Mouse (Mus musculus): ENCODE data around the gene A230050P20Rik. TPM values are rescaled to one million over a fixed set of nuclear protein-coding genes. Genes with fewer than 3 reads are reported as not detected.

A230050P20Rik gene
- polyA plus RNA-seq, 1 experiment from 2014 or later, result 3.1 TPM

GRCm38 (mm10) chr9:20888386-20888765, 19.9 kb downstream of the A230050P20Rik start:
- peak; percentile 28; the same call in 1 of the 2 replicates for ATAC-seq (ENCODE audit: insufficient number of reproducible peaks, insufficient read depth, low FRiP score, low TSS enrichment, low read depth)
- H3K9ac ChIP-seq (replicated peaks), result peak overlapping the region; percentile 85
- WGBS, result 0% methylated on average over 30 of the region's 30 CpGs
- H3K27ac ChIP-seq, result peak overlapping the region; percentile 93
- H3K4me3 ChIP-seq (replicated peaks), result peak overlapping the region; percentile 94
- peaks cover 6% of the 10 kb centered on the region; the same call in 1 of the 2 replicates for H3K9me3 ChIP-seq
- no peaks in the 10 kb centered on the region for H3K27me3 ChIP-seq
- peaks cover 5% of the 10 kb centered on the region for H3K4me1 ChIP-seq (replicated peaks)
- H3K36me3 ChIP-seq, result peaks cover 43% of the 10 kb centered on the region
- peak overlapping the region; percentile 73 for H3K4me2 ChIP-seq

DNA sequence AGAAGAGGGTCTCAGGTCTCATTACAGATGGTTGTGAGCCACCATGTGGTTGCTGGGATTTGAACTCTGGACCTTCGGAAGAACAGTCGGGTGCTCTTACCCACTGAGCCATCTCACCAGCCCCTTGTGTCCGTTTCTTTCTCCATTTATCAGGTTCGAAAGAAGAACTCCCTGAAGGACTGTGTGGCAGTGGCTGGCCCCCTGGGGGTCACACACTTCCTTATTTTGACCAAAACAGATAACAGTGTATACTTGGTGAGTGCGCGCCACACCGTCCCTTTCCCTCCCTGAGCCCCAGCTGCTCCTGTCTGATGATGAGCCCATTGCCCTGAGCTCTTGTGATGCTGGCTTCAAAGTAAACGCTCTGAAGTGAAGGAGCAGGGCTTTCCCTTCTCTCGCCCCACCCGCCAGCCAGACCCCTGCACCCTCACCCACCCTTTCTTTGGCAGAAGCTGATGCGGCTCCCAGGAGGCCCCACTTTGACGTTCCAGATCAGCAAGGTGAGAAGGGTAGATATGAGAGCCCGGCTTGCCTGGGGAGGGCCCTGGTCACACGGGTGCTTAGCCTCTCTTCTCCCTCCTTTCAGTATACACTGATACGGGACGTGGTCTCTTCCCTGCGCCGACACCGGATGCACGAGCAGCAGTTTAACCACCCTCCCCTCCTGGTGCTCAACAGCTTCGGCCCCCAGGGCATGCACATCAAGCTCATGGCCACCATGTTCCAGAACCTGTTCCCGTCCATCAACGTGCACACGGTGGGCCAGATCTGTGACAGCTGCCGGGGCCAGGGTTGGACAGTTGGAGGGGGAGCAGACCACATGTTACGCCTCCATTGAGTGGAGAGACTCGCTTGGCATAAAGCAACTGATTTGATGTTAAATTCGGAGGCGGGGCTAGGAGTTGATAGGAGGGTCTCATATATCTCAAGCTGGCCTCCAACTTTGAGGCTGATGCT, 21.0 kb downstream of the A230050P20Rik start:
- no peak for ATAC-seq (ENCODE audit: insufficient number of reproducible peaks, insufficient read depth, low FRiP score, low TSS enrichment, low read depth)
- H3K36me3 ChIP-seq, result peaks cover 53% of the 10 kb centered on the region
- H3K27me3 ChIP-seq, result no peaks in the 10 kb centered on the region
- peaks cover 6% of the 10 kb centered on the region; the same call in 1 of the 2 replicates for H3K9me3 ChIP-seq
- H3K4me3 ChIP-seq (replicated peaks), result peak overlapping the region; percentile 94
- H3K27ac ChIP-seq, result no peak overlapping the region
- 85% methylated on average over 29 of the region's 29 CpGs for WGBS
- peak overlapping the region; percentile 73 for H3K4me2 ChIP-seq
- peaks cover 5% of the 10 kb centered on the region for H3K4me1 ChIP-seq (replicated peaks)
- no peak overlapping the region; the same call in 1 of the 2 replicates for H3K9ac ChIP-seq (replicated peaks)

GRCm38 (mm10) chr9:20890411-20890810, 22.0 kb downstream of the A230050P20Rik start:
- H3K9ac ChIP-seq (replicated peaks), result no peak overlapping the region
- no peak overlapping the region for H3K4me2 ChIP-seq
- peaks cover 5% of the 10 kb centered on the region for H3K4me1 ChIP-seq (replicated peaks)
- H3K9me3 ChIP-seq, result no peaks in the 10 kb centered on the region
- H3K36me3 ChIP-seq, result peaks cover 63% of the 10 kb centered on the region
- H3K27ac ChIP-seq, result no peak overlapping the region
- no peak overlapping the region for H3K4me3 ChIP-seq (replicated peaks)
- no peak for ATAC-seq (ENCODE audit: insufficient number of reproducible peaks, insufficient read depth, low FRiP score, low TSS enrichment, low read depth)
- no peaks in the 10 kb centered on the region for H3K27me3 ChIP-seq
- 94% methylated on average over 5 of the region's 5 CpGs for WGBS

DNA sequence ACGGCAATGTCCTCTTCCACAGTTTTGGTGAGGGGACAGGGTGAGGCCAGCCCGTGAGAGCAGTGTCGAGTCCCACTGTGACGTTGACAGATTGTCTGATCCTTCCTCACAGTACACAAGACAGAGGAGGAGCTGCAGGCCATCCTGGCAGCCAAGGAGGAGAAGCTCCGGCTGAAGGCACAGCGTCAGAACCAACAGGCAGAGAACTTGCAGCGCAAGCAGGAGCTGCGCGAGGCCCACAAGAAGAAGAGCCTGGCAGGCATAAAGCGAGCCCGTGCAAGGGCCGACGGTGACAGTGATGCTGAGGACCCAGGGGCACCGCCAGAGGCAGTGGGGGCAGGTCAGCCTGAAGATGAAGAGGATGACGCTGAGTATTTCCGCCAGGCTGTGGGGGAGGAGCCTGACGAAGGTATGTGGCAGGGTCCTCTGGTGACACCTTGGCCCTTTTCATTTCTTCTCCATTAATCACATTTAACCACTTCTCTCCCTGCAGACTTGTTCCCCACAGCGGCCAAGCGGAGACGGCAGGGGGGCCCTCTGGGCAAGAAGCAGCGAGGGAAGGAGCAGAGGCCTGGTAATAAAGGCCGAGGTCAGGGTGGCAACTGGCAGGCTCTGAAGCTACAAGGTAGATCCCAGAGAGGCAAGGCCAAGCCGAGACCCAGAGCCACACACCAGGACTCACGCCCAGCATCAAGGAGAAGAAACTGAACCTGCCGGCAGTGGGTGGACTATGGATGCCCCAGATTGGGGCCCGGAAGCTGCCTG, 23.1 kb downstream of the A230050P20Rik start:
- H3K4me3 ChIP-seq (replicated peaks), result no peak overlapping the region
- ATAC-seq (ENCODE audit: insufficient number of reproducible peaks, insufficient read depth, low FRiP score, low TSS enrichment, low read depth), result no peak

GRCm38 (mm10) chr9:20892104-20892653, 23.7 kb downstream of the A230050P20Rik start:
- Histone ChIP-seq H3K27ac (no peak overlapping the region), H3K9ac (replicated peaks) (no peak overlapping the region), H3K27me3 (no peaks in the 10 kb centered on the region), H3K4me1 (replicated peaks) (peaks cover 10% of the 10 kb centered on the region), H3K9me3 (no peaks in the 10 kb centered on the region), H3K4me2 (no peak overlapping the region), H3K4me3 (replicated peaks) (no peak overlapping the region), H3K36me3 (peaks cover 81% of the 10 kb centered on the region)
- 75% methylated on average over 5 of the region's 5 CpGs for WGBS
- no peak for ATAC-seq (ENCODE audit: insufficient number of reproducible peaks, insufficient read depth, low FRiP score, low TSS enrichment, low read depth)

More for the DNA sequence above, 23.1 kb downstream of the A230050P20Rik start:
- H3K27me3 ChIP-seq, result no peaks in the 10 kb centered on the region
- peaks cover 5% of the 10 kb centered on the region for H3K4me1 ChIP-seq (replicated peaks)
- no peak overlapping the region for H3K27ac ChIP-seq
- 81% methylated on average over 26 of the region's 26 CpGs for WGBS
- no peak overlapping the region for H3K4me2 ChIP-seq
- no peak overlapping the region for H3K9ac ChIP-seq (replicated peaks)
- H3K9me3 ChIP-seq, result no peaks in the 10 kb centered on the region
- H3K36me3 ChIP-seq, result peaks cover 74% of the 10 kb centered on the region

- no peaks in the 10 kb centered on the region for H3K9me3 ChIP-seq
- peaks cover 82% of the 10 kb centered on the region for H3K36me3 ChIP-seq
- WGBS, result 63% methylated on average over 5 of the region's 5 CpGs
- no peak overlapping the region for H3K27ac ChIP-seq
- H3K27me3 ChIP-seq, result no peaks in the 10 kb centered on the region
- H3K9ac ChIP-seq (replicated peaks), result no peak overlapping the region
- peaks cover 17% of the 10 kb centered on the region for H3K4me1 ChIP-seq (replicated peaks)
- no peak overlapping the region for H3K4me3 ChIP-seq (replicated peaks)
- no peak overlapping the region for H3K4me2 ChIP-seq
- ATAC-seq (ENCODE audit: insufficient number of reproducible peaks, insufficient read depth, low FRiP score, low TSS enrichment, low read depth), result no peak
These were observed 24.6 kb downstream of the A230050P20Rik start for GRCm38 (mm10) chr9:20893069-20893468.

DNA sequence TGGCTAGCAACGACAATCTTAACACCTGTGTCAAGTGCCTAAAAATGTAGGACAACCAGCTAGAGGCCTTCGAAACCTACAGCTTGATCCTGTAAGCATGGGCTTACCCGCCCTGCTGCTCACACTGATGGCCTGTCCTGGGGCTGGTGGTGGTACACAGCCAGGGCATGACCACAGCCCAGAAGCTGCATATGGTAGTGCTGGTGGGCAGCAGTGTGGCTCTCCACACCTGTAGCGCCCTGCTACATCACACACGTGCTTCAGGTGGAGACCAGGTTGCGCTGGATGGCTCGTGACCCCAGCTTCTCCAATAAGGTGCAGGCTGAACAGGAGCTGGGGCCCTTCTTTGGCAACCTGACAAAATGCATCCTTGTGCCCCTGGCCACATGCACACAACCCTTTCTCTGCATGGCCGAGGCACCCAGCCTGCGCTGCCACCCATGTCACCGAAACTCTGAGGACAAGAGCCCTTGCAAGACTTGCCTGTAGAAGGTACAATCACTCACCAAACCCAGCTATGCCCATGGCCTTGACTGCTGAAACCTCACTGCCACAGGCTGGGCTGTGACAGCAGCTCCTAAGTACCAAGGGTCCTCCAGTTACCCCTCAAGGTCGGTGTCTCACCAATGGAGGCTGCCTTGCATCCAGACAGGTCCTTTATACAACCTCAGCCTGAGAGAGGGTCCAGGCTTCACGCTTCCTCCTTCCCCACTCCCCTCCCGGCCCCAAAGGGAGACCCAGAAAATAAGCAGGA, 25.3 kb downstream of the A230050P20Rik start:
- Histone ChIP-seq H3K4me3 (replicated peaks) (no peak overlapping the region), H3K9ac (replicated peaks) (no peak overlapping the region), H3K4me1 (replicated peaks) (peaks cover 17% of the 10 kb centered on the region), H3K9me3 (no peaks in the 10 kb centered on the region), H3K4me2 (no peak overlapping the region), H3K27me3 (no peaks in the 10 kb centered on the region), H3K27ac (no peak overlapping the region), H3K36me3 (peaks cover 82% of the 10 kb centered on the region)
- WGBS, result 83% methylated on average over 13 of the region's 13 CpGs
- no peak for ATAC-seq (ENCODE audit: insufficient number of reproducible peaks, insufficient read depth, low FRiP score, low TSS enrichment, low read depth)

GRCm38 (mm10) chr9:20894629-20895028, 26.2 kb downstream of the A230050P20Rik start:
- peaks cover 11% of the 10 kb centered on the region for H3K4me1 ChIP-seq (replicated peaks)
- H3K27me3 ChIP-seq, result no peaks in the 10 kb centered on the region
- H3K4me2 ChIP-seq, result no peak overlapping the region
- no peak overlapping the region for H3K9ac ChIP-seq (replicated peaks)
- no peak for ATAC-seq (ENCODE audit: insufficient number of reproducible peaks, insufficient read depth, low FRiP score, low TSS enrichment, low read depth)
- peaks cover 76% of the 10 kb centered on the region for H3K36me3 ChIP-seq
- H3K4me3 ChIP-seq (replicated peaks), result no peak overlapping the region
- no peak overlapping the region for H3K27ac ChIP-seq
- WGBS, result 90% methylated on average over 15 of the region's 15 CpGs
- no peaks in the 10 kb centered on the region for H3K9me3 ChIP-seq

DNA sequence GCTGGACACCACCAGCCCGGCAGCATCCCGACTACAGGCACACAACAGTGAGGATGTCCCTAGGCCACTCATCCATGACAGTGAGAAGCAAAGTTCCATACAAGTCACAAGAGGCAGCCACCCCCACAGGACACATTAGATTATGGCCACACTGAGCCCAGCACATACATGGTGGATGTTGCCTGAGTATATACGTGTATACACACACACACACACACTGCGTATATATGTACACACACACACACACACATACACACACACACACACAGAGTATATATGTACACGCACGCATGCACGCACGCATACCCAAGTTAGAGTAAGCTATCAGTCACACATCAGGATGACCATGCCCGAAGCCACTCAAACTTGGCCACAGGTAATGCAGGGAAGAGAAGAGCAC, 26.9 kb downstream of the A230050P20Rik start:
- no peak overlapping the region for H3K9ac ChIP-seq (replicated peaks)
- H3K4me3 ChIP-seq (replicated peaks), result no peak overlapping the region
- 91% methylated on average over 9 of the region's 9 CpGs for WGBS
- no peak overlapping the region for H3K27ac ChIP-seq
- H3K4me1 ChIP-seq (replicated peaks), result peaks cover 11% of the 10 kb centered on the region
- peaks cover 69% of the 10 kb centered on the region for H3K36me3 ChIP-seq
- no peak overlapping the region for H3K4me2 ChIP-seq
- no peaks in the 10 kb centered on the region for H3K27me3 ChIP-seq
- no peaks in the 10 kb centered on the region for H3K9me3 ChIP-seq
- ATAC-seq (ENCODE audit: insufficient number of reproducible peaks, insufficient read depth, low FRiP score, low TSS enrichment, low read depth), result no peak

- peaks cover 43% of the 10 kb centered on the region for H3K36me3 ChIP-seq
- ATAC-seq (ENCODE audit: insufficient number of reproducible peaks, insufficient read depth, low FRiP score, low TSS enrichment, low read depth), result peak; percentile 28
- WGBS, result 6% methylated on average over 24 of the region's 39 CpGs
- no peaks in the 10 kb centered on the region for H3K27me3 ChIP-seq
- peak overlapping the region; percentile 98 for H3K4me3 ChIP-seq (replicated peaks)
- peak overlapping the region; percentile 97 for H3K4me2 ChIP-seq
- H3K9ac ChIP-seq (replicated peaks), result peak overlapping the region; percentile 94
- H3K9me3 ChIP-seq, result no peaks in the 10 kb centered on the region
- peaks cover 11% of the 10 kb centered on the region for H3K4me1 ChIP-seq (replicated peaks)
- H3K27ac ChIP-seq, result peak overlapping the region; percentile 67; the same call in 1 of the 2 replicates
These were observed 29.5 kb downstream of the A230050P20Rik start for GRCm38 (mm10) chr9:20897736-20898510.
